Mouse (Mus musculus): ENCODE results near the gene Tnfrsf12a. TPM values are rescaled to one million over a fixed set of nuclear protein-coding genes. Genes with fewer than 3 reads are reported as not detected.
A peak's percentile ranks its signal among the peaks of the same experiment; 100 is the strongest.

Gene Tnfrsf12a
- total RNA-seq (2022), result 100 to 1,000 TPM in 2 of 4 experiments, 10 to 100 TPM in 2; 55.7 to 113 (median 85.0) TPM

GRCm38 (mm10) chr17:23677236-23677679 lies at the start of gene Tnfrsf12a:
TSS of gene Tnfrsf12a (minus strand) at chr17:23677468.
- peak; percentile 86 for DNase-seq (ENCODE audit: low spot score)

GRCm38 (mm10) chr17:23726758-23727142 lies 49.5 kb upstream of the Tnfrsf12a start:
- peak; percentile 73 for DNase-seq (ENCODE audit: low spot score)

GRCm38 (mm10) chr17:23725999-23726757 lies 48.9 kb upstream of the Tnfrsf12a start, which contains the start of gene Pkmyt1:
TSS of gene Pkmyt1 (plus strand) at chr17:23726336.
- peak; percentile 94 for DNase-seq (ENCODE audit: low spot score)

GRCm38 (mm10) chr17:23725477-23725876 lies 48.2 kb upstream of the Tnfrsf12a start:
- no peak for DNase-seq (ENCODE audit: low spot score)

- no peak for DNase-seq (ENCODE audit: low spot score)
These were observed 45.3 kb upstream of the Tnfrsf12a start, which contains the start of gene 1520401A03Rik for GRCm38 (mm10) chr17:23722376-23723125. TSS of gene 1520401A03Rik (minus strand) at chr17:23722783.

GRCm38 (mm10) chr17:23721886-23722285 lies 44.6 kb upstream of the Tnfrsf12a start:
- DNase-seq (ENCODE audit: low spot score), result no peak

GRCm38 (mm10) chr17:23719455-23719854 lies 42.2 kb upstream of the Tnfrsf12a start:
- no peak for DNase-seq (ENCODE audit: low spot score)

- no peak for DNase-seq (ENCODE audit: low spot score)
These were observed 39.7 kb upstream of the Tnfrsf12a start for GRCm38 (mm10) chr17:23717003-23717402.

- peak; percentile 56 for DNase-seq (ENCODE audit: low spot score)
These were observed 28.9 kb upstream of the Tnfrsf12a start for GRCm38 (mm10) chr17:23706212-23706611.

GRCm38 (mm10) chr17:23705525-23706104 lies 28.3 kb upstream of the Tnfrsf12a start:
- no peak for DNase-seq (ENCODE audit: low spot score)

GRCm38 (mm10) chr17:23704741-23705140 lies 27.5 kb upstream of the Tnfrsf12a start:
- no peak for DNase-seq (ENCODE audit: low spot score)

- no peak for DNase-seq (ENCODE audit: low spot score)
These were observed 26.0 kb upstream of the Tnfrsf12a start for GRCm38 (mm10) chr17:23703301-23703700.

GRCm38 (mm10) chr17:23700079-23700478 lies 22.8 kb upstream of the Tnfrsf12a start:
- peak; percentile 85 for DNase-seq (ENCODE audit: low spot score)

- peak; percentile 40 for DNase-seq (ENCODE audit: low spot score)
These were observed 22.1 kb upstream of the Tnfrsf12a start for GRCm38 (mm10) chr17:23699131-23700077.

GRCm38 (mm10) chr17:23695801-23696200 lies 18.5 kb upstream of the Tnfrsf12a start:
- no peak for DNase-seq (ENCODE audit: low spot score)

GRCm38 (mm10) chr17:23694491-23694890 lies 17.2 kb upstream of the Tnfrsf12a start:
- no peak for DNase-seq (ENCODE audit: low spot score)

GRCm38 (mm10) chr17:23683856-23684672 lies 6.8 kb upstream of the Tnfrsf12a start, which contains the start of gene Cldn9:
TSS of gene Cldn9 (minus strand) at chr17:23684026.
- DNase-seq (ENCODE audit: low spot score), result no peak

- no peak for DNase-seq (ENCODE audit: low spot score)
These were observed 6.0 kb upstream of the Tnfrsf12a start for GRCm38 (mm10) chr17:23683226-23683625.

GRCm38 (mm10) chr17:23682530-23682929 lies 5.3 kb upstream of the Tnfrsf12a start:
- no peak for DNase-seq (ENCODE audit: low spot score)

- no peak for DNase-seq (ENCODE audit: low spot score)
These were observed 4.8 kb upstream of the Tnfrsf12a start for GRCm38 (mm10) chr17:23682092-23682491.

All from heart, adult 8-10 months (tissue).